In the genomic region with DNA sequence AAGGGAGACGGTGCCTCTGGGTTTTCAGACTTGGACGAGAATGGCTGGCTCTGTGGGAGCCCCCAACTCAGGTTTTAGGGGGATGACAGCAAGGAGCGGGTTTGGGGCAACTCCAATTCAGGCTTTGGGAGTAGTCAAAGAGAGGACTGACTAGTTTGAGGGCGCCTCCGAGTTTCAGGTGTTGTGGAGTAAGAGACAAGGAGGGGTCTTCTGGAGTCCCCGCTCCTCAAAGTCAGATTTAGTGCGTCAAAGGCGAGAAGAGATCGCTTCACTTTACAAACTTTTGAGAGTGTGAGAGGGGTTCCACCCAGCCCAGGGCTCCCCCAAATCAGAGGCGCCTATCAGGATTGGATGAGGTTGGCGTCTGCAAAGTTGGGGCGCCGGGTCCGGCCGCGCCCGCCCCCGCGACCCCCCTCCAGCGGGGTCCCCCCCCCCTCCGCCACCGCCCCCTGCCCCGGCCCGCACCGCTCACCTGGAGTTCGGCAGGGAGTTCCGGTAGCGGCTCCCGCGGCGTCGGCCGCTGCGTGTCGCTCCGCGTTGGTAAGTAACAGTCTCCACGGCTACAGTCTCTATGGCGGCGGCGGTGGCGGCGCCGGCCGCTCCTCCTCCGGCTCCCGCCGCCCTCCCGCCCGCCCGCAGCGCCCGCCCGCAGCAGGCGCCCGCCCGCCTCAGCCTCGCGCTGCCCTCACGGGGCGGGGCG, we compare ENCODE assay signal across 8 mouse cellular contexts. TPM values are rescaled to one million over a fixed set of nuclear protein-coding genes. Genes with fewer than 3 reads are reported as not detected.
DNase-seq lines count a peak whose midpoint lies in the region; ATAC-seq and TF ChIP-seq lines count a peak whose summit lies in the region.

Rfx2 (minus strand) TSS at position 603 of the 700 bp plus-strand sequence.

- H3K4me2 ChIP-seq in heart, embryonic 13.5 days: peak within 1 kb of the TSS; percentile 97
- H3K4me2 ChIP-seq in limb, embryonic 14.5 days (replicated peaks; ENCODE audit: low read depth, low read length, severe bottlenecking): peak within 1 kb of the TSS; percentile 91

- intact Hi-C loops in heart, postnatal 25 days (cut with DNase I): loop anchor here (2.0 to 5.0 kb wide), 2 partner anchors 63 to 228 kb away; partner anchors contain the start of genes Crb3 and Slc25a23

- peaks cover 30% of the 10 kb centered on the region; the same call in 1 of the 2 replicates for H3K27me3 ChIP-seq in heart, embryonic 13.5 days (replicated peaks)
- peaks cover 55% of the 10 kb centered on the region for H3K27me3 ChIP-seq in forebrain, embryonic 10.5 days (ENCODE audit: poor library complexity, severe bottlenecking)
- H3K27me3 ChIP-seq in limb, embryonic 14.5 days (ENCODE audit: control insufficient read depth, insufficient read depth, low read length): peaks cover 13% of the 10 kb centered on the region; the same call in 1 of the 2 replicates

- under 1% methylated on average over 48 of the region's 62 CpGs for WGBS in heart, embryonic 13.5 days
- WGBS in forebrain, embryonic 10.5 days: 0% methylated on average over 43 of the region's 62 CpGs
- WGBS in limb, embryonic 14.5 days: 1% methylated on average over 16 of the region's 62 CpGs

- H3K4me1 ChIP-seq in heart, embryonic 13.5 days: peaks cover 21% of the 10 kb centered on the region
- peaks cover 26% of the 10 kb centered on the region for H3K4me1 ChIP-seq in forebrain, embryonic 10.5 days
- peaks cover 5% of the 10 kb centered on the region; the same call in 1 of the 2 replicates for H3K4me1 ChIP-seq in limb, embryonic 14.5 days (ENCODE audit: control insufficient read depth, insufficient read depth, low read length)

- H3K36me3 ChIP-seq in heart, embryonic 13.5 days: no peaks in the 10 kb centered on the region
- no peaks in the 10 kb centered on the region for H3K36me3 ChIP-seq in forebrain, embryonic 10.5 days (replicated peaks)
- no peaks in the 10 kb centered on the region for H3K36me3 ChIP-seq in limb, embryonic 14.5 days (ENCODE audit: control insufficient read depth, insufficient read depth, low read length)

- H3K9ac ChIP-seq in heart, embryonic 13.5 days: peak within 1 kb of the TSS; percentile 84
- H3K9ac ChIP-seq in limb, embryonic 14.5 days (ENCODE audit: low read depth, low read length, severe bottlenecking): peak within 1 kb of the TSS; percentile 52

- no peak for TF ChIP-seq POLR2A in limb, embryonic 14.5 days (IDR thresholded peaks at IDR 0.05; ENCODE audit: borderline replicate concordance, extremely low read depth, insufficient read depth, insufficient read length)

- no peaks in the 10 kb centered on the region for H3K9me3 ChIP-seq in heart, embryonic 13.5 days
- no peaks in the 10 kb centered on the region for H3K9me3 ChIP-seq in forebrain, embryonic 10.5 days
- H3K9me3 ChIP-seq in limb, embryonic 14.5 days (ENCODE audit: control insufficient read depth, low read length): no peaks in the 10 kb centered on the region

- no peak within 1 kb of the TSS; the same call in 1 of the 2 replicates for H3K27ac ChIP-seq in heart, embryonic 13.5 days (replicated peaks)
- peak within 1 kb of the TSS; percentile 86 for H3K27ac ChIP-seq in forebrain, embryonic 10.5 days
- H3K27ac ChIP-seq in limb, embryonic 14.5 days (replicated peaks; ENCODE audit: low read depth, low read length): no peak within 1 kb of the TSS

- H3K4me3 ChIP-seq in heart, embryonic 13.5 days: peak within 1 kb of the TSS; percentile 75
- peak within 1 kb of the TSS; percentile 79 for H3K4me3 ChIP-seq in forebrain, embryonic 10.5 days
- H3K4me3 ChIP-seq in limb, embryonic 14.5 days (replicated peaks; ENCODE audit: low read length): peak within 1 kb of the TSS; percentile 61

- DNase-seq in heart, postnatal 25 days (ENCODE audit: low spot score): no peak
- peak; percentile 21 for DNase-seq in NIH3T3 (ENCODE audit: low read depth)
- no peak for DNase-seq in forebrain, embryonic 10.5 days (ENCODE audit: extremely low spot score, low spot score)
- peak; percentile 16 for DNase-seq in limb, embryonic 14.5 days (ENCODE audit: low spot score)
- DNase-seq in spleen, postnatal 10 days (ENCODE audit: low spot score in 2 of 2): peak; percentile 51 to 60
- DNase-seq in adrenal gland, postnatal 4 days (ENCODE audit: low spot score in 2 of 2): no peak

- no peak; the same call in 1 of the 2 replicates for ATAC-seq in heart, embryonic 13.5 days (ENCODE audit: extremely low read depth, insufficient number of reproducible peaks, low FRiP score, low TSS enrichment)
- ATAC-seq in limb, embryonic 14.5 days (ENCODE audit: low FRiP score, low read depth): peak; percentile 79; the same call in 1 of the 2 replicates
- no peak for ATAC-seq in activated CD4-positive, CD25-positive, alpha-beta regulatory T cell, adult 4 months

RNA-seq across cellular contexts. Expression of gene Rfx2, which starts in this region (rescaled TPM):
- polyA plus RNA-seq in heart, embryonic 13.5 days (2015; fragmentation: Nextera tagmentation; extraction: Ambion mirVana): 4.7 and 4.9 TPM in 2 replicates
- total RNA-seq in heart, postnatal 25 days (2021): 1 to 10 TPM; 3.2 to 4.6 TPM
- 7.8 and 9.6 TPM in 2 replicates for polyA plus RNA-seq in forebrain, embryonic 10.5 days (2016; fragmentation: Nextera tagmentation; extraction: Ambion mirVana)
- 8.2 and 12.1 TPM in 2 replicates for polyA plus RNA-seq in limb, embryonic 14.5 days (2012; rRNA removed)
- polyA plus RNA-seq in limb, embryonic 14.5 days (2014; fragmentation: Nextera tagmentation; extraction: Ambion mirVana): 4.2 and 4.5 TPM in 2 replicates
- 1 to 10 TPM; 1.4 to 1.9 TPM for polyA plus RNA-seq in activated CD4-positive, CD25-positive, alpha-beta regulatory T cell, adult 4 months (2017; shearing (Covaris generic))
- 1 to 10 TPM; 7.4 to 7.6 TPM for total RNA-seq in adrenal gland, postnatal 4 days (2021)

Comparison
In these comparisons a context has a peak if more than half of its experiments do, and no peak if none do; other contexts are left out.
1. DNase-seq: peak in NIH3T3 (single experiment), limb, embryonic 14.5 days (single experiment) and spleen, postnatal 10 days (2 of 2); none in heart, postnatal 25 days (single experiment), forebrain, embryonic 10.5 days (single experiment) and adrenal gland, postnatal 4 days (0 of 2).
2. Peak in every context shown above with its lines, with median percentiles within 50 percentile points of each other: H3K4me3 ChIP-seq.